Mouse (Mus musculus) MEL (cell line): ENCODE data around the gene Slc17a1.

Experiments used
- CTCF ChIP-seq, 3 experiments: IDR thresholded peaks in 2 of 3; conservative IDR thresholded peaks in 1 of 3; 2 replicates each; pipeline ENCODE4 v1.5.1; 2011 to 2012; ENCODE audit warnings: low read length in 3 of 3, low read depth in 2 of 3, mild to moderate bottlenecking in 2 of 3, improper control_type of control experiment in 1 of 3, inconsistent platforms in 1 of 3, mixed read lengths in 1 of 3, moderate library complexity in 1 of 3; ENCODE audit not compliant: control insufficient read depth in 1 of 3, insufficient read depth in 1 of 3, poor library complexity in 1 of 3, severe bottlenecking in 1 of 3
- EP300 ChIP-seq, 2 experiments: IDR thresholded peaks; 2 replicates each; pipeline ENCODE4 v1.6.1; 2011; ENCODE audit warnings: improper control_type of control experiment in 2 of 2, low read length in 2 of 2, low read depth in 1 of 2, mild to moderate bottlenecking in 1 of 2
- MEF2A ChIP-seq: IDR thresholded peaks from 2 replicates; pipeline ENCODE4 v1.6.1; 2014; ENCODE audit warnings: low read depth, mild to moderate bottlenecking, inconsistent platforms, low read length, improper control_type of control experiment; ENCODE audit not compliant: poor library complexity, insufficient replicate concordance, severe bottlenecking; ENCODE audit errors: extremely low read depth
- NELFE ChIP-seq: IDR thresholded peaks from 2 replicates; pipeline ENCODE4 v1.6.1; 2011; ENCODE audit warnings: low read depth, low read length, improper control_type of control experiment
- TCF12 ChIP-seq: IDR thresholded peaks from 2 replicates; pipeline ENCODE4 v1.6.1; 2014; ENCODE audit warnings: low read depth, mild to moderate bottlenecking, inconsistent platforms, low read length, improper control_type of control experiment, moderate library complexity

DNA sequence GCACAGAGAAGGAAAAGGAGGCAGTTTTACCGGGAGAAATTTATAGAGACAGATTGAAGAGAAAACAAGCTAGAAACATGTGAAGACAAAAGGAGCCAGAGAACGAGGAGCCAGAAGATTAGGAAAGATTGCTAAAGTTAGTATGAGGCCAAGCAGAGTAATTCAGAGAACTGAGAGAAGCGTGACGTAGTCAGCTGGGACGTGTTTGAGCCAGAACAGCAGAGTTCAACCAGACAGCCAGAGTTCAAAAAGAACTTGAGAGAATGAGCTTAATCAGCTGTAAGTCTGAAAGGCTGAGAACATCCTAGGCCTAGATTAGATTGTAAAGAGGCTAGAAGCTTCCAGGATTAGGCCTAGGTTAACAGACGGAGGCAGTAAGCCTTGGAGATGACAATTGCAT, 72.7 kb downstream of the Slc17a1 start:
- TF ChIP-seq CTCF (IDR thresholded peaks at IDR 0.05 in 2 of 3, conservative IDR thresholded peaks at IDR 0.05 in 1 of 3; ENCODE audit: control insufficient read depth in 1 of 3, insufficient read depth in 1 of 3, low read depth in 2 of 3, low read length in 3 of 3, poor library complexity in 1 of 3, severe bottlenecking in 1 of 3), result no peak
- no peak for TF ChIP-seq NELFE
- no peak for TF ChIP-seq EP300 (IDR thresholded peaks at IDR 0.05; ENCODE audit: low read depth in 1 of 2, low read length in 2 of 2)
- TF ChIP-seq MEF2A, result no peak
- TF ChIP-seq TCF12, result no peak
